Mouse (Mus musculus): ENCODE results near the gene Osbpl10.
"Not testable (repeated sequence)": the region's sequence is repeated elsewhere in the genome, so short reads cannot be mapped to it uniquely, and the experiment has no call there.

Gene Osbpl10

GRCm38 (mm10) chr9:114978281-114979111 lies at the start of gene Osbpl10:
Osbpl10 (plus strand) TSS chr9:114978569.
- peak; percentile 83 for DNase-seq (ENCODE audit: low spot score)

- no peak for DNase-seq (ENCODE audit: low spot score)
These were observed 47.8 kb upstream of the Osbpl10 start for GRCm38 (mm10) chr9:114930464-114931090.

- peak; percentile 14 for DNase-seq (ENCODE audit: low spot score)
These were observed 45.8 kb upstream of the Osbpl10 start for GRCm38 (mm10) chr9:114932607-114933006.

GRCm38 (mm10) chr9:114933037-114933722 lies 45.2 kb upstream of the Osbpl10 start:
- peak; percentile 14 for DNase-seq (ENCODE audit: low spot score)

GRCm38 (mm10) chr9:114933723-114934171 lies 44.6 kb upstream of the Osbpl10 start, which contains the start of gene Gpd1l:
Gpd1l (minus strand) TSS chr9:114933987.
- DNase-seq (ENCODE audit: low spot score) = peak; percentile 93

- no peak for DNase-seq (ENCODE audit: low spot score)
These were observed 44.1 kb upstream of the Osbpl10 start for GRCm38 (mm10) chr9:114934231-114934630.

GRCm38 (mm10) chr9:114935321-114935720 lies 43.0 kb upstream of the Osbpl10 start:
- DNase-seq (ENCODE audit: low spot score) = no peak

- no peak for DNase-seq (ENCODE audit: low spot score)
These were observed 41.7 kb upstream of the Osbpl10 start for GRCm38 (mm10) chr9:114936687-114937086.

GRCm38 (mm10) chr9:114944642-114945041 lies 33.7 kb upstream of the Osbpl10 start:
- DNase-seq (ENCODE audit: low spot score) = no peak

GRCm38 (mm10) chr9:114945576-114945975 lies 32.8 kb upstream of the Osbpl10 start:
- DNase-seq (ENCODE audit: low spot score) = no peak

- DNase-seq (ENCODE audit: low spot score) = no peak
These were observed 30.0 kb upstream of the Osbpl10 start for GRCm38 (mm10) chr9:114948395-114948794.

GRCm38 (mm10) chr9:114952866-114953265 lies 25.5 kb upstream of the Osbpl10 start:
- no peak for DNase-seq (ENCODE audit: low spot score)

GRCm38 (mm10) chr9:114955340-114955739 lies 23.0 kb upstream of the Osbpl10 start:
- DNase-seq (ENCODE audit: low spot score) = no peak

GRCm38 (mm10) chr9:114956945-114957344 lies 21.4 kb upstream of the Osbpl10 start:
- peak; percentile 71 for DNase-seq (ENCODE audit: low spot score)

GRCm38 (mm10) chr9:114960043-114960789 lies 18.2 kb upstream of the Osbpl10 start:
- DNase-seq (ENCODE audit: low spot score) = no peak

GRCm38 (mm10) chr9:114960844-114961243 lies 17.5 kb upstream of the Osbpl10 start:
- DNase-seq (ENCODE audit: low spot score) = no peak

GRCm38 (mm10) chr9:114964093-114964492 lies 14.3 kb upstream of the Osbpl10 start:
- DNase-seq (ENCODE audit: low spot score) = no peak

- not testable (repeated sequence) for DNase-seq (ENCODE audit: low spot score)
These were observed 12.1 kb upstream of the Osbpl10 start for GRCm38 (mm10) chr9:114966286-114966685.

- no peak for DNase-seq (ENCODE audit: low spot score)
These were observed 698 bp upstream of the Osbpl10 start for GRCm38 (mm10) chr9:114977461-114978280.

GRCm38 (mm10) chr9:114979969-114980368 lies 1.6 kb downstream of the Osbpl10 start:
- no peak for DNase-seq (ENCODE audit: low spot score)
